Mouse (Mus musculus) neural tube, embryonic 14.5 days (tissue): ENCODE measurements around the gene Abr. TPM values are rescaled to one million over a fixed set of nuclear protein-coding genes. Genes with fewer than 3 reads are reported as not detected.

Source experiments
- ATAC-seq: fragments of 200-750 bp; cut with Nextera tagmentation; 2 replicates; pipeline ENCODE4 v1.8.0; 2017; ENCODE audit warnings: low read depth, mild to moderate bottlenecking, moderate TSS enrichment, moderate library complexity
- H3K27ac ChIP-seq: fragments of 300-500 bp; sonication (generic); 2 replicates; pipeline ENCODE4 v1.5.1; 2014; ENCODE audit warnings: low read depth, mild to moderate bottlenecking, control low read depth, low read length, moderate library complexity, mixed read lengths
- H3K27me3 ChIP-seq: fragments of 300-500 bp; sonication (generic); 2 replicates; pipeline ENCODE4 v1.6.1; 2014; ENCODE audit warnings: low read length; ENCODE audit not compliant: control insufficient read depth, insufficient read depth
- H3K36me3 ChIP-seq: fragments of 300-500 bp; sonication (generic); 2 replicates; pipeline ENCODE4 v1.6.1; 2014; ENCODE audit warnings: low read length, mixed read lengths; ENCODE audit not compliant: control insufficient read depth, insufficient read depth
- H3K4me1 ChIP-seq: fragments of 300-500 bp; sonication (generic); 2 replicates; pipeline ENCODE4 v1.6.1; 2014; ENCODE audit warnings: low read length; ENCODE audit not compliant: control insufficient read depth, insufficient read depth
- H3K4me2 ChIP-seq: fragments of 300-500 bp; sonication (generic); 2 replicates; pipeline ENCODE4 v1.6.1; 2014; ENCODE audit warnings: mild to moderate bottlenecking, low read depth, low read length, control low read depth
- H3K4me3 ChIP-seq: fragments of 300-500 bp; sonication (generic); 2 replicates; pipeline ENCODE4 v1.5.1; 2014; ENCODE audit warnings: low read depth, low read length, control low read depth, mixed read lengths
- H3K9ac ChIP-seq: fragments of 300-500 bp; sonication (generic); replicated peaks from 2 replicates; pipeline ENCODE4 v1.6.1; 2014; ENCODE audit warnings: low read depth, mild to moderate bottlenecking, control low read depth, low read length, mixed read lengths
- H3K9me3 ChIP-seq: fragments of 300-500 bp; sonication (generic); 2 replicates; pipeline ENCODE4 v1.6.1; 2016; ENCODE audit warnings: low read length; ENCODE audit not compliant: control insufficient read depth
- WGBS: fragments of 180-500 bp; shearing (Covaris S2); extraction: QIAGEN DNeasy Blood & Tissue Kit; methylation state at CpG from one replicate; pipeline ENCODE4 v1.1.7; 2014; 5-methylcytosine and 5-hydroxymethylcytosine counted together
- polyA plus RNA-seq: library from polyadenylated mRNA; unstranded; fragments of >200 nt; fragmentation: Nextera tagmentation; extraction: Ambion mirVana; gene quantifications from 2 replicates; pipeline ENCODE4 v1.2.1, GENCODE M21; 2014

Abr gene
- polyA plus RNA-seq, 1 experiment from 2014 or later, result 99.2 TPM

- Histone ChIP-seq H3K27me3 (no peaks in the 10 kb centered on the region), H3K9ac (no peak overlapping the region), H3K27ac (no peak overlapping the region), H3K4me2 (no peak overlapping the region), H3K4me3 (no peak overlapping the region), H3K36me3 (no peaks in the 10 kb centered on the region), H3K9me3 (no peaks in the 10 kb centered on the region), H3K4me1 (peaks cover 16% of the 10 kb centered on the region; the same call in 1 of the 2 replicates)
- ATAC-seq, result no peak
These were observed 11.2 kb downstream of the Abr start for GRCm38 (mm10) chr11:76610948-76611347.

GRCm38 (mm10) chr11:76606521-76606920, 15.6 kb downstream of the Abr start:
- Histone ChIP-seq H3K9ac (0 out of 2 replicates have a peak overlapping the region, but pooled peaks have one; percentile 7), H3K27ac (no peak overlapping the region; the same call in 1 of the 2 replicates), H3K36me3 (no peaks in the 10 kb centered on the region), H3K9me3 (no peaks in the 10 kb centered on the region), H3K27me3 (no peaks in the 10 kb centered on the region), H3K4me3 (no peak overlapping the region), H3K4me2 (no peak overlapping the region), H3K4me1 (peaks cover 8% of the 10 kb centered on the region; the same call in 1 of the 2 replicates)
- ATAC-seq, result no peak
- 30% methylated on average over 9 of the region's 9 CpGs for WGBS

DNA sequence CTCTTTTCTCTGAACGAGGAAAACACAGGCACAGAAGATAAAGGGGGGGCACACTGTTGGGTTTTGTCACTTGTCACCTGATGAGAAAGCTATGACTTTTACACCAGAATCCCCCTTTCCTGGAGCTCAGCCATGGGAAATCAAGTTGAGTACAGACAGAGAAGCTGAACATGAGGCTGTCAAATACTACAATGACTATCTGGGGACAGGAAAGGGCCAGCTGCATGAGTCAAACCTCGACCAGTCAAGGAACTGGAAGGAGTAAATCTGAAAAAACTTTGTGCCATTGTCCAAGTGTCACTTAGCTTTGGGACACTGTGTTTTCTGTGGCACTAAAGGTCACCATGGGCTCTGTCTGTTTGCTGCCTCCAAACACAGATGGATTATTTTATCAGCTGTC, 22.9 kb downstream of the Abr start:
- Histone ChIP-seq H3K4me3 (no peak overlapping the region), H3K27ac (no peak overlapping the region), H3K9ac (no peak overlapping the region), H3K4me2 (no peak overlapping the region), H3K9me3 (no peaks in the 10 kb centered on the region), H3K36me3 (no peaks in the 10 kb centered on the region), H3K4me1 (no peaks in the 10 kb centered on the region), H3K27me3 (no peaks in the 10 kb centered on the region)
- no peak for ATAC-seq
- WGBS, result 18% methylated on average over 2 of the region's 2 CpGs

- no peak overlapping the region for H3K9ac ChIP-seq
- no peaks in the 10 kb centered on the region for H3K9me3 ChIP-seq
- H3K4me1 ChIP-seq, result no peaks in the 10 kb centered on the region
- H3K36me3 ChIP-seq, result no peaks in the 10 kb centered on the region
- no peak overlapping the region for H3K27ac ChIP-seq
- H3K27me3 ChIP-seq, result no peaks in the 10 kb centered on the region
- no peak overlapping the region for H3K4me3 ChIP-seq
- no peak for ATAC-seq
- 52% methylated on average over 5 of the region's 5 CpGs for WGBS
- H3K4me2 ChIP-seq, result no peak overlapping the region
These were observed 23.4 kb downstream of the Abr start for GRCm38 (mm10) chr11:76598757-76599156.

- no peaks in the 10 kb centered on the region for H3K36me3 ChIP-seq
These were observed 28.3 kb downstream of the Abr start for GRCm38 (mm10) chr11:76593620-76594326.

GRCm38 (mm10) chr11:76589746-76590145, 32.4 kb downstream of the Abr start:
- H3K9ac ChIP-seq, result no peak overlapping the region
- no peak overlapping the region for H3K4me3 ChIP-seq
- no peaks in the 10 kb centered on the region for H3K4me1 ChIP-seq
- H3K36me3 ChIP-seq, result no peaks in the 10 kb centered on the region
- no peaks in the 10 kb centered on the region for H3K9me3 ChIP-seq
- WGBS, result 93% methylated on average over 5 of the region's 5 CpGs
- H3K27me3 ChIP-seq, result no peaks in the 10 kb centered on the region
- ATAC-seq, result no peak
- H3K4me2 ChIP-seq, result no peak overlapping the region
- H3K27ac ChIP-seq, result no peak overlapping the region

More at GRCm38 (mm10) chr11:76593620-76594326, 28.3 kb downstream of the Abr start:
- ATAC-seq, result no peak
- Histone ChIP-seq H3K4me2 (no peak overlapping the region), H3K9me3 (no peaks in the 10 kb centered on the region), H3K27ac (no peak overlapping the region), H3K27me3 (no peaks in the 10 kb centered on the region), H3K9ac (no peak overlapping the region), H3K4me3 (no peak overlapping the region), H3K4me1 (no peaks in the 10 kb centered on the region)
- WGBS, result 57% methylated on average over 4 of the region's 4 CpGs

DNA sequence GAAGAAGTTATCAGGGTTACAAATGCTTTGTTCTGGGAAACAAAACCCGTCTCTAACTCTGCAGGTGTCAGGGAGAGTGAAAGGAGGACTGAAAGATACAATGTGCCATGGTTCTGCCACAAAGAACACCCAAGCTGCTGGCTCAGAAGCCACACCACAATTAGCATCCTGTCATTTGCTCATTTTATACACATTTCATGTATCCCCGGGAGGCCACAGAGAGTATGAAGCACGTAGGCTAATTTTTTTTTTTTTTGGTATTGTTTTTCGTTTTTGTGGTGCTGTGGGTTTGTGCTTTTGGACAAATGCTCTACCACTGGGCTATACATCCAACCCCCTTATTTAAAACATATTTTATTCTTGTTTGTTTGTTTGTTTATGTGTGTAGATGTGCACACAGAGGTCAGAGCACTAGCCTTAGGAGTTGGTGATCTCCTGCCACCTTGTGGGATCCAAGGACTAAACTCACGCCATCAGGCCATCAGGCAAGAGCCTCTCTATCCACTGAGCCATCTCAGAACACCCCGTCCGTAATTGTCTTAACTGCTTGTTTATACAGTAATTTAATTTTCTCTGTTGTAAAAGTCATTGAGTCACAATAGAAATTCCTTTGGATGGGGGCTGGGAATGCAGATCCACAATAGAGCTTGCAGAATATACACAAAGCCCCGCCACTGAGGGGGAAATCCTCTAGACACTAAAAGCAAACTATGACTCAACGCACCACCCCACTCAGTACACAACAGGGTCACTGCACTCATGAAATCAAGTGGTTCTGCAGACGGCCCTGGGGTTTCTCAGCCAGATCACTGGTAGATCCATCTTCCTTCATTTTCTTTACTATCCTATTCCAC, 33.3 kb downstream of the Abr start:
- no peak overlapping the region for H3K4me2 ChIP-seq
- H3K27ac ChIP-seq, result no peak overlapping the region
- no peak overlapping the region for H3K9ac ChIP-seq
- H3K4me1 ChIP-seq, result no peaks in the 10 kb centered on the region
- no peaks in the 10 kb centered on the region for H3K9me3 ChIP-seq
- H3K36me3 ChIP-seq, result no peaks in the 10 kb centered on the region
- 42% methylated on average over 10 of the region's 10 CpGs for WGBS
- no peak for ATAC-seq
- H3K4me3 ChIP-seq, result no peak overlapping the region
- no peaks in the 10 kb centered on the region for H3K27me3 ChIP-seq

- Histone ChIP-seq H3K36me3 (no peaks in the 10 kb centered on the region), H3K27ac (no peak overlapping the region), H3K4me1 (no peaks in the 10 kb centered on the region), H3K4me3 (no peak overlapping the region), H3K9ac (no peak overlapping the region), H3K4me2 (no peak overlapping the region), H3K27me3 (no peaks in the 10 kb centered on the region), H3K9me3 (no peaks in the 10 kb centered on the region)
- 91% methylated on average over 2 of the region's 2 CpGs for WGBS
- no peak for ATAC-seq
These were observed 34.1 kb downstream of the Abr start for GRCm38 (mm10) chr11:76588032-76588431.

GRCm38 (mm10) chr11:76587333-76587732, 34.8 kb downstream of the Abr start:
- H3K9ac ChIP-seq, result no peak overlapping the region
- no peak overlapping the region for H3K27ac ChIP-seq
- 90% methylated on average over 1 of the region's 1 CpGs for WGBS
- no peak for ATAC-seq
- no peak overlapping the region for H3K4me2 ChIP-seq
- H3K9me3 ChIP-seq, result no peaks in the 10 kb centered on the region
- no peak overlapping the region for H3K4me3 ChIP-seq
- H3K36me3 ChIP-seq, result no peaks in the 10 kb centered on the region
- no peaks in the 10 kb centered on the region for H3K27me3 ChIP-seq
- H3K4me1 ChIP-seq, result no peaks in the 10 kb centered on the region
